Mouse (Mus musculus): ENCODE measurements around the gene Cabp2. TPM values are rescaled to one million over a fixed set of nuclear protein-coding genes. Genes with fewer than 3 reads are reported as not detected.
A peak's percentile ranks its signal among the peaks of the same experiment; 100 is the strongest.
"Not testable (repeated sequence)": the region's sequence is repeated elsewhere in the genome, so short reads cannot be mapped to it uniquely, and the experiment has no call there.

The Cabp2 gene
- polyA plus RNA-seq, 1 experiment from 2014 or later, result not detected

DNA sequence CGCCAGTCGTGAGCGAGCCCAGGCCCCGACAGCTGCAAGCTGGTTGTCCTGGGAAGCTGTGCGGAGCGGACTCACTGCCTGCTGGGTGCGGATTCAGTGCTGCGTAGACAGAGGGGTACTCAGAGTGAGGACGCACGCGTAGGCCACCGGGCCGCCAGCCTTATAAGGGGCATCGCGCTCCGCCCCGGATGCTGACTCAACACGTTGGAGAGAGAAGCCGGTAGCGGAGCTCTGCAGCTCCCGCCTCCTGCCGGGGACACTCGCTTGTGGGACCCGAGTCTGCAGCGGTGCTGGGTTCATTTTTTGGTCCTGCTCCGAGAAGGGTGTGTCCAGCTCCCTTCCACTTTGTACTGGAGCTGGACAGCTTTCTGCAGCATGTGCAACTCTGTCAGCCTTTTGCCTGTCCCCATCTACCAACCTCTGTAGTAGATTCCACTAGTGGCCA lies 43.6 kb upstream of the Cabp2 start, which contains the start of gene Gstp1:
TSS of gene Gstp1 (minus strand) at position 198 of the 445 bp plus-strand sequence.
- peak within 1 kb of the TSS; percentile 74 for H3K4me2 ChIP-seq (replicated peaks; ENCODE audit: low read depth)
- no peaks in the 10 kb centered on the region for H3K36me3 ChIP-seq (ENCODE audit: control insufficient read depth, insufficient read depth, low read length)
- peak within 1 kb of the TSS; percentile 80 for H3K9ac ChIP-seq (ENCODE audit: low read length)
- peak within 1 kb of the TSS; percentile 88 for H3K27ac ChIP-seq (replicated peaks)
- no peaks in the 10 kb centered on the region for H3K9me3 ChIP-seq (ENCODE audit: control insufficient read depth, low read length)
- no peak for TF ChIP-seq EP300 (optimal IDR thresholded peaks at IDR 0.05)
- peak; percentile 63 for TF ChIP-seq CTCF (IDR thresholded peaks at IDR 0.05; ENCODE audit: low read depth)
- no peaks in the 10 kb centered on the region for H3K27me3 ChIP-seq (ENCODE audit: control insufficient read depth, insufficient read depth, low read length)
- ATAC-seq (ENCODE audit: low FRiP score, low TSS enrichment), result peak; percentile 70
- no peaks in the 10 kb centered on the region for H3K4me1 ChIP-seq (replicated peaks; ENCODE audit: control insufficient read depth, insufficient read depth)
- WGBS, result under 1% methylated on average over 25 of the region's 26 CpGs
- peak; percentile 89 for DNase-seq (ENCODE audit: low spot score)
- H3K4me3 ChIP-seq (ENCODE audit: low read depth, low read length), result peak within 1 kb of the TSS; percentile 64

DNA sequence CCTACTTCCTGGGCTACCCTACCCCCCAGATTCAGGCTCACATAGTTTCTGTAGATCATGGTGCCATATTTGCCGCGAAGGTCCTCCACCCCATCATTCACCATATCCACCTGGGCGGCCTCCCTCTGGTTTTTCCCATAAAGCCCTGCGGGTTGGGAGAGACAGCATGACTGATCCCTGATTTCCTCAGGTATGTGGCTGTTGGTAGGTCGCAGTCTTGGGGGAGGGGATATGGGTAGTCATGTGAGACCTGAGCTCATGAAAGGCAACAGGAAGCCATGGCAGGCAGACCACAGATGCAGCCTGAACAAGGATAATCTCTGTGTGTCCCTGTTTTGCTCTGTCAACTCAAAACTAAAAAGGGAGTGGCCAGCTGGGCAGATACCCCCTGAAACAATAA lies 40.4 kb upstream of the Cabp2 start:
- not testable (repeated sequence) for H3K27ac ChIP-seq (replicated peaks); H3K9me3 ChIP-seq (ENCODE audit: control insufficient read depth, low read length); H3K9ac ChIP-seq (ENCODE audit: low read length); H3K4me3 ChIP-seq (ENCODE audit: low read depth, low read length); ATAC-seq (ENCODE audit: low FRiP score, low TSS enrichment); H3K4me1 ChIP-seq (replicated peaks; ENCODE audit: control insufficient read depth, insufficient read depth); H3K27me3 ChIP-seq (ENCODE audit: control insufficient read depth, insufficient read depth, low read length); H3K4me2 ChIP-seq (replicated peaks; ENCODE audit: low read depth); H3K36me3 ChIP-seq (ENCODE audit: control insufficient read depth, insufficient read depth, low read length); DNase-seq (ENCODE audit: low spot score)
- 87% methylated on average over 5 of the region's 5 CpGs for WGBS

DNA sequence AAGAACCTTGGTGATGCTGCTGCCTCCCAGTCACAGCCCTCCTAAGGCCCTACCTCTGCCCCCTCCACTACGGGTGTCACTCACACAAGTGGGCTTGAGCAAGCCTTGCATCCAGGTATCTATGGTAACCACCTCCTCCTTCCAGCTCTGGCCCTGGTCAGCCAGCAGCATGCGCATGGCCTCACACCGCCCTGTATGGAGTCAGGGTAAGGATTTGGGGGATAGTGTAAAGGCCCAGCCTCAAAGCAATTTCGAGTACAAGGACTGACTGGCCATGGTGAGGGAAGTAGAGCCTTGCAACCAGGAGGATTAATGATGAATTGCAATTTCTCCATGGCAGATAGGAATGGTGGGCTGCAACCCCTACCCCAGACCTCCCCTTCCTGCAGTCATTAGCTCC lies 39.9 kb upstream of the Cabp2 start:
- H3K9me3 ChIP-seq (ENCODE audit: control insufficient read depth, low read length); H3K4me3 ChIP-seq (ENCODE audit: low read depth, low read length); ATAC-seq (ENCODE audit: low FRiP score, low TSS enrichment); H3K27ac ChIP-seq (replicated peaks); DNase-seq (ENCODE audit: low spot score); H3K4me1 ChIP-seq (replicated peaks; ENCODE audit: control insufficient read depth, insufficient read depth); H3K27me3 ChIP-seq (ENCODE audit: control insufficient read depth, insufficient read depth, low read length); H3K9ac ChIP-seq (ENCODE audit: low read length); H3K36me3 ChIP-seq (ENCODE audit: control insufficient read depth, insufficient read depth, low read length); H3K4me2 ChIP-seq (replicated peaks; ENCODE audit: low read depth): not testable (repeated sequence)
- 88% methylated on average over 3 of the region's 4 CpGs for WGBS

DNA sequence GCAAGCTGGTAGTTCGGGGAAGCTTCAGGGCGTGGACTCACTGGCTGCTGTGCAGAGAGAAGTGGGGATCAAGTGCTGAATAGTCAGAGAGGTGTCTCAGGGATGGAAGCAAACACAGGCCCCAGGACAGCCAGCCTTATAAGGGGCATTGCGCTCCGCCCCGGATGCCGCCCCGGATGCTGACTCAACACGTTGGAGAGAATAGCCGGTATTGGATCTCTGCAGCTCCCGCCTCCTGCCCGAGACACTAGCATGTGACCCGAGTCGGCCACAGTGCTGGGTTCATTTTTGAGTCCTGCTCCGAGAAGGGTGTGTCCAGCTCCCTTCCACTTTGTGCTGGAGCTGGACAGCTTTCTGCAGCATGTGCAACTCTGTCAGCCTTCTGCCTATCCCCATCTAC lies 39.3 kb upstream of the Cabp2 start:
- H3K4me2 ChIP-seq (replicated peaks; ENCODE audit: low read depth), result 0 out of 2 replicates have a peak overlapping the region, but pooled peaks have one; percentile 14
- no peaks in the 10 kb centered on the region for H3K36me3 ChIP-seq (ENCODE audit: control insufficient read depth, insufficient read depth, low read length)
- DNase-seq (ENCODE audit: low spot score) (peak; percentile 85), ATAC-seq (ENCODE audit: low FRiP score, low TSS enrichment) (peak; percentile 66)
- H3K4me1 ChIP-seq (replicated peaks; ENCODE audit: control insufficient read depth, insufficient read depth), result no peaks in the 10 kb centered on the region
- no peak for TF ChIP-seq CTCF (IDR thresholded peaks at IDR 0.05; ENCODE audit: low read depth)
- TF ChIP-seq EP300 (optimal IDR thresholded peaks at IDR 0.05), result no peak
- no peak overlapping the region for H3K4me3 ChIP-seq (ENCODE audit: low read depth, low read length)
- no peak overlapping the region for H3K9ac ChIP-seq (ENCODE audit: low read length)
- H3K27ac ChIP-seq (replicated peaks), result 0 out of 2 replicates have a peak overlapping the region, but pooled peaks have one; percentile 24
- 46% methylated on average over 14 of the region's 14 CpGs for WGBS
- no peaks in the 10 kb centered on the region for H3K9me3 ChIP-seq (ENCODE audit: control insufficient read depth, low read length)
- no peaks in the 10 kb centered on the region for H3K27me3 ChIP-seq (ENCODE audit: control insufficient read depth, insufficient read depth, low read length)

DNA sequence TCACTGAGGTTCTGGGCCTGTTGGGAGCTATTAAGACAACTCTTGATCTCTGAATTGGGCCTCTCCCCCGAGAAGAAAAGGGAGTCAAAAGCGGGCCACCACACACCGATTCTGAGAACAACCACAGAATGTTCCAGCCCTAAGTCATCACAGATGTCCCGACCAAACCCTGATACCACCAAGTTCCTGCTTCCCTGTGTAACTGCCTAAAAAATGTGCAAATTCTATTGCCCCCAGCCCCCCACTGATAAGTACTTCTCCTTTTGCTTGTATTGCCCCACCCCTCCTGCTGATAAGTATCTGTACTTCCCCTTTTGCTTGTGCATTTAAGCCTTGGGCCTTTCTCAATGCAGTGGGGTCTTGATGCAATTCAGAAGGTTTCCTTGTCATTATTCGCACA lies 37.3 kb upstream of the Cabp2 start:
- DNase-seq (ENCODE audit: low spot score); H3K4me1 ChIP-seq (replicated peaks; ENCODE audit: control insufficient read depth, insufficient read depth); H3K27ac ChIP-seq (replicated peaks); H3K4me3 ChIP-seq (ENCODE audit: low read depth, low read length); H3K9ac ChIP-seq (ENCODE audit: low read length); ATAC-seq (ENCODE audit: low FRiP score, low TSS enrichment); H3K27me3 ChIP-seq (ENCODE audit: control insufficient read depth, insufficient read depth, low read length); H3K9me3 ChIP-seq (ENCODE audit: control insufficient read depth, low read length); H3K36me3 ChIP-seq (ENCODE audit: control insufficient read depth, insufficient read depth, low read length); H3K4me2 ChIP-seq (replicated peaks; ENCODE audit: low read depth): not testable (repeated sequence)
- WGBS, result 82% methylated on average over 5 of the region's 5 CpGs

DNA sequence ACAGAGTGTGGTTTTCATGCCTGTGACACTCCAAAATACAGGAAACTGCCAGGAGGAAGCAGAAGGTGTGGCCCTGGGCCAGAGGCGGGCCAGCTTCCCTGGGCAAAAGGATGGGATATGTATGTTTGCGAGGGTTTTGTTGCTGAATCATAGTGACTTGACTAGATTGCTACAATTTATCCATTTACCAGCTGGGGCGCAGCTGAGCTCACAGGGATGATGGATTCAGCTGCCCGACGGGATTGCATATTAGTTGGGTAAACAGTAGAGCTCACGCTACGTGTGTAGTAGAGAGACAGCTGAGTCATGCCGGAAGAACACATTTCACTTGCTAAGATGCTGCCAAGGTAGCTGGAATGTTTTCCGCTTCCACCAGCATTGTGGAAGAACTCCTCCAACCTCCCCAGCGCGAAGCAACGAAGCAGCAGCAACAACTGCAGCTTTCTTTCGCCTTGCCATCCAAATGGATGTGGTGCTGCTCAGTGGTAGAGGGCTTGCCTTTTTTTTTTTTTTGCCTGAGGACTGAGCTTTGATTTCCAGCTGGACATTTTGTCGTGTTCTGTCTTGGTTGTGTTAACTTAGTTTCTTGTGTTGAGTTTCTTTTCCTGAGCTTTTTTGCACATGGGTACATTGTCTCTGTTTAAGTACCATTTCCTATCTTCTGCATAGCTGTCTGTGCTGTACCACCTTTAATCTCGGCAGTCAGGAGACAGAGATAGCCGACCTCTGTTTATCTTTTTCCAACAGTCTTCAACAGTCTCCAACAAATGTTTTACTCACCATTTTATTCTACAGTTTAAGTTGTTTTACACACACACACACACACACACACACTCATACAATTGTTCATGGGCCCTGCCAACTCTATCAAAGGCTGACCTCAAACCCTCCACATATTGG lies 35.2 kb upstream of the Cabp2 start, which contains the start of gene Gstp2:
TSS of gene Gstp2 (minus strand) at position 58 of the 900 bp plus-strand sequence.
- no peaks in the 10 kb centered on the region for H3K9me3 ChIP-seq (ENCODE audit: control insufficient read depth, low read length)
- no peaks in the 10 kb centered on the region for H3K27me3 ChIP-seq (ENCODE audit: control insufficient read depth, insufficient read depth, low read length)
- no peaks in the 10 kb centered on the region for H3K36me3 ChIP-seq (ENCODE audit: control insufficient read depth, insufficient read depth, low read length)
- no peak within 1 kb of the TSS for H3K9ac ChIP-seq (ENCODE audit: low read length)
- DNase-seq (ENCODE audit: low spot score) (peak; percentile 92), ATAC-seq (ENCODE audit: low FRiP score, low TSS enrichment) (peak; percentile 90)
- peak within 1 kb of the TSS; percentile 37 for H3K4me2 ChIP-seq (replicated peaks; ENCODE audit: low read depth)
- WGBS, result 11% methylated on average over 16 of the region's 16 CpGs
- TF ChIP-seq EP300 (optimal IDR thresholded peaks at IDR 0.05) (peak; percentile 96), CTCF (IDR thresholded peaks at IDR 0.05; ENCODE audit: low read depth) (peak; percentile 78)
- H3K4me1 ChIP-seq (replicated peaks; ENCODE audit: control insufficient read depth, insufficient read depth), result no peaks in the 10 kb centered on the region
- peak within 1 kb of the TSS; percentile 93 for H3K27ac ChIP-seq (replicated peaks)
- H3K4me3 ChIP-seq (ENCODE audit: low read depth, low read length), result no peak within 1 kb of the TSS
